8 mouse cellular contexts compared by ENCODE assay signal in genomic region chr7:13278957-13279356, GRCm38 (mm10). TPM values are rescaled to one million over a fixed set of nuclear protein-coding genes. Genes with fewer than 3 reads are reported as not detected.
DNase-seq lines count a peak whose midpoint lies in the region; ATAC-seq lines count a peak whose summit lies in the region.
"Not testable (repeated sequence)": the region's sequence is repeated elsewhere in the genome, so short reads cannot be mapped to it uniquely, and the experiment has no call there.

No protein-coding gene starts in this region.

- peak overlapping the region; percentile 45; the same call in 1 of the 2 replicates for H3K27ac ChIP-seq in ES-E14 (ENCODE audit: insufficient read depth, low read depth, low read length, poor library complexity, severe bottlenecking)
- peak overlapping the region; percentile 94; the same call in 1 of the 2 replicates for H3K27ac ChIP-seq in forebrain, embryonic 15.5 days (replicated peaks)
- H3K27ac ChIP-seq in hindbrain, embryonic 10.5 days, result peak overlapping the region; percentile 98
- H3K27ac ChIP-seq in kidney, embryonic 15.5 days, result peak overlapping the region; percentile 93
- peak overlapping the region; percentile 38; the same call in 1 of the 2 replicates for H3K27ac ChIP-seq in liver, embryonic 15.5 days (replicated peaks)
- peak overlapping the region; percentile 96; the same call in 1 of the 2 replicates for H3K27ac ChIP-seq in midbrain, embryonic 15.5 days

- H3K36me3 ChIP-seq in ES-E14 (ENCODE audit: control insufficient read depth, insufficient read depth, low read length, poor library complexity, severe bottlenecking), result peaks cover 11% of the 10 kb centered on the region
- H3K36me3 ChIP-seq in forebrain, embryonic 15.5 days, result peaks cover 26% of the 10 kb centered on the region
- H3K36me3 ChIP-seq in hindbrain, embryonic 10.5 days, result peaks cover 75% of the 10 kb centered on the region
- peaks cover 67% of the 10 kb centered on the region for H3K36me3 ChIP-seq in kidney, embryonic 15.5 days
- peaks cover 59% of the 10 kb centered on the region for H3K36me3 ChIP-seq in liver, embryonic 15.5 days (replicated peaks)
- peaks cover 27% of the 10 kb centered on the region; the same call in 1 of the 2 replicates for H3K36me3 ChIP-seq in midbrain, embryonic 15.5 days (replicated peaks)
- not testable (repeated sequence) for H3K36me3 ChIP-seq in splenic B cell, adult 2 months (ENCODE audit: control insufficient read depth, insufficient read depth, low read length, poor library complexity, severe bottlenecking)

- peak overlapping the region; percentile 56 for H3K4me2 ChIP-seq in forebrain, embryonic 15.5 days (replicated peaks)
- H3K4me2 ChIP-seq in kidney, embryonic 15.5 days, result peak overlapping the region; percentile 75
- peak overlapping the region; percentile 81 for H3K4me2 ChIP-seq in liver, embryonic 15.5 days
- H3K4me2 ChIP-seq in midbrain, embryonic 15.5 days, result peak overlapping the region; percentile 78

- peak overlapping the region; percentile 83 for H3K9ac ChIP-seq in ES-E14 (ENCODE audit: insufficient read depth, low read depth, low read length, poor library complexity, severe bottlenecking)
- H3K9ac ChIP-seq in forebrain, embryonic 15.5 days (replicated peaks), result peak overlapping the region; percentile 94; the same call in 1 of the 2 replicates
- peak overlapping the region; percentile 68 for H3K9ac ChIP-seq in kidney, embryonic 15.5 days
- H3K9ac ChIP-seq in liver, embryonic 15.5 days, result peak overlapping the region; percentile 74
- H3K9ac ChIP-seq in midbrain, embryonic 15.5 days, result peak overlapping the region; percentile 86

- not testable (repeated sequence) for H3K27me3 ChIP-seq in forebrain, embryonic 15.5 days; hindbrain, embryonic 10.5 days (ENCODE audit: insufficient read depth, poor library complexity, severe bottlenecking); kidney, embryonic 15.5 days; liver, embryonic 15.5 days; midbrain, embryonic 15.5 days (replicated peaks); splenic B cell, adult 2 months (ENCODE audit: control insufficient read depth, insufficient read depth, low read length, poor library complexity, severe bottlenecking)

- in situ Hi-C loops in ES-E14 (cut with MboI; ENCODE audit: low sequenced_read_pairs in 2 of 2, unreplicated experiment in 2 of 2), result not testable (repeated sequence)

- not testable (repeated sequence) for H3K9me3 ChIP-seq in ES-E14 (ENCODE audit: control insufficient read depth, insufficient read depth, low read depth, low read length); forebrain, embryonic 15.5 days; hindbrain, embryonic 10.5 days; kidney, embryonic 15.5 days (replicated peaks); liver, embryonic 15.5 days (replicated peaks); midbrain, embryonic 15.5 days

- H3K4me1 ChIP-seq in ES-E14 (ENCODE audit: control insufficient read depth in 2 of 2, insufficient read depth in 2 of 2, low read length in 2 of 2, poor library complexity in 1 of 2); forebrain, embryonic 15.5 days; hindbrain, embryonic 10.5 days (replicated peaks); kidney, embryonic 15.5 days; midbrain, embryonic 15.5 days: not testable (repeated sequence)
- peaks cover 24% of the 10 kb centered on the region for H3K4me1 ChIP-seq in liver, embryonic 15.5 days (replicated peaks)

- under 1% methylated on average over 15 of the region's 29 CpGs for WGBS in forebrain, embryonic 15.5 days
- under 1% methylated on average over 20 of the region's 29 CpGs for WGBS in hindbrain, embryonic 10.5 days
- WGBS in kidney, embryonic 15.5 days, result under 1% methylated on average over 20 of the region's 29 CpGs
- WGBS in liver, embryonic 15.5 days (ENCODE audit: insufficient replicate concordance), result 0% methylated on average over 21 of the region's 29 CpGs
- 0% methylated on average over 14 of the region's 29 CpGs for WGBS in midbrain, embryonic 15.5 days

- not testable (repeated sequence) for DNase-seq in ES-E14 (ENCODE audit: low read depth, low spot score)
- DNase-seq in cerebellum, adult 9-11 months, result peak; percentile 51
- DNase-seq in hindbrain, embryonic 10.5 days (ENCODE audit: low spot score), result peak; percentile 9
- peak; percentile 1 for DNase-seq in splenic B cell, adult 2 months (ENCODE audit: low read depth, low spot score)

- peak; percentile 70 for ATAC-seq in forebrain, embryonic 15.5 days (replicated peaks)
- ATAC-seq in kidney, embryonic 15.5 days (replicated peaks; ENCODE audit: low FRiP score), result peak; percentile 79
- peak; percentile 72 for ATAC-seq in liver, embryonic 15.5 days (ENCODE audit: insufficient read depth)
- not testable (repeated sequence) for ATAC-seq in midbrain, embryonic 15.5 days (replicated peaks)

- peak overlapping the region; percentile 91 to 93 for H3K4me3 ChIP-seq in ES-E14 (ENCODE audit: insufficient read depth in 1 of 2, low read depth in 1 of 2, low read length in 2 of 2, poor library complexity in 1 of 2, severe bottlenecking in 1 of 2)
- peak overlapping the region; percentile 92 for H3K4me3 ChIP-seq in forebrain, embryonic 15.5 days
- peak overlapping the region; percentile 72 for H3K4me3 ChIP-seq in hindbrain, embryonic 10.5 days
- H3K4me3 ChIP-seq in kidney, embryonic 15.5 days (replicated peaks), result peak overlapping the region; percentile 68
- H3K4me3 ChIP-seq in liver, embryonic 15.5 days (replicated peaks), result peak overlapping the region; percentile 78
- H3K4me3 ChIP-seq in midbrain, embryonic 15.5 days, result peak overlapping the region; percentile 87

RNA-seq across cellular contexts. Expression of gene Zswim9, which starts 0.4 kb away (rescaled TPM):
- total RNA-seq in ES-E14 (2012; rRNA removed), result 5.1 and 5.7 TPM in 2 replicates
- polyA plus RNA-seq in forebrain, embryonic 15.5 days (2015; fragmentation: Nextera tagmentation; extraction: Ambion mirVana), result 12.8 and 14.6 TPM in 2 replicates
- 10.4 and 11.2 TPM in 2 replicates for polyA plus RNA-seq in hindbrain, embryonic 10.5 days (2016; fragmentation: Nextera tagmentation; extraction: Ambion mirVana)
- 8.8 and 13.0 TPM in 2 replicates for polyA plus RNA-seq in kidney, embryonic 15.5 days (2015; fragmentation: Nextera tagmentation; extraction: Ambion mirVana)
- polyA plus RNA-seq in liver, embryonic 15.5 days (2015; fragmentation: Nextera tagmentation; extraction: Ambion mirVana), result 1.9 and 2.3 TPM in 2 replicates
- polyA plus RNA-seq in midbrain, embryonic 15.5 days (2015; fragmentation: Nextera tagmentation; extraction: Ambion mirVana), result 16.9 and 18.0 TPM in 2 replicates

RNA-seq across cellular contexts. Expression of gene Lig1, which starts 1.9 kb away (rescaled TPM):
- 88.5 and 92.2 TPM in 2 replicates for total RNA-seq in ES-E14 (2012; rRNA removed)
- polyA plus RNA-seq in forebrain, embryonic 15.5 days (2015; fragmentation: Nextera tagmentation; extraction: Ambion mirVana), result 50.7 and 54.9 TPM in 2 replicates
- 118 and 154 TPM in 2 replicates for polyA plus RNA-seq in hindbrain, embryonic 10.5 days (2016; fragmentation: Nextera tagmentation; extraction: Ambion mirVana)
- 109 and 110 TPM in 2 replicates for polyA plus RNA-seq in kidney, embryonic 15.5 days (2015; fragmentation: Nextera tagmentation; extraction: Ambion mirVana)
- polyA plus RNA-seq in liver, embryonic 15.5 days (2015; fragmentation: Nextera tagmentation; extraction: Ambion mirVana), result 86.4 and 94.8 TPM in 2 replicates
- polyA plus RNA-seq in midbrain, embryonic 15.5 days (2015; fragmentation: Nextera tagmentation; extraction: Ambion mirVana), result 34.6 and 36.8 TPM in 2 replicates

RNA-seq across cellular contexts. Expression of gene Pla2g4c, which starts 45.5 kb away (rescaled TPM):
- total RNA-seq in ES-E14 (2012; rRNA removed), result 1.5 and 2.9 TPM in 2 replicates
- polyA plus RNA-seq in forebrain, embryonic 15.5 days (2015; fragmentation: Nextera tagmentation; extraction: Ambion mirVana), result 0.61 and 0.65 TPM in 2 replicates
- 1.0 and 1.7 TPM in 2 replicates for polyA plus RNA-seq in hindbrain, embryonic 10.5 days (2016; fragmentation: Nextera tagmentation; extraction: Ambion mirVana)
- 0.98 and 1.1 TPM in 2 replicates for polyA plus RNA-seq in kidney, embryonic 15.5 days (2015; fragmentation: Nextera tagmentation; extraction: Ambion mirVana)
- polyA plus RNA-seq in liver, embryonic 15.5 days (2015; fragmentation: Nextera tagmentation; extraction: Ambion mirVana), result 1.5 and 1.8 TPM in 2 replicates
- 1.0 and 1.3 TPM in 2 replicates for polyA plus RNA-seq in midbrain, embryonic 15.5 days (2015; fragmentation: Nextera tagmentation; extraction: Ambion mirVana)

Comparison
In these comparisons a context has a peak if more than half of its experiments do, and no peak if none do; other contexts are left out.
1. H3K27ac ChIP-seq: peak in every context shown above with its lines; median percentile 98 in hindbrain, embryonic 10.5 days; 96 in midbrain, embryonic 15.5 days; 94 in forebrain, embryonic 15.5 days; 93 in kidney, embryonic 15.5 days; 45 in ES-E14; 38 in liver, embryonic 15.5 days.